Mouse (Mus musculus) hindbrain, embryonic 12.5 days (tissue): Measurements from ENCODE around the gene Taf1a. TPM values are rescaled to one million over a fixed set of nuclear protein-coding genes. Genes with fewer than 3 reads are reported as not detected.
A peak's percentile ranks its signal among the peaks of the same experiment; 100 is the strongest.

ENCODE experiments used
- ATAC-seq: fragments of 200-750 bp; cut with Nextera tagmentation; 2 replicates; pipeline ENCODE4 v1.8.0; 2017; ENCODE audit warnings: moderate TSS enrichment; ENCODE audit not compliant: low FRiP score
- H3K27ac ChIP-seq: fragments of 300-500 bp; sonication (generic); 2 replicates; pipeline ENCODE4 v1.5.1; 2016; ENCODE audit warnings: mild to moderate bottlenecking
- H3K27me3 ChIP-seq: fragments of 300-500 bp; sonication (generic); 2 replicates; pipeline ENCODE4 v1.6.1; 2016; ENCODE audit warnings: mild to moderate bottlenecking
- H3K36me3 ChIP-seq: fragments of 300-500 bp; sonication (generic); 2 replicates; pipeline ENCODE4 v1.6.1; 2016; ENCODE audit warnings: mild to moderate bottlenecking
- H3K4me1 ChIP-seq: fragments of 300-500 bp; sonication (generic); 2 replicates; pipeline ENCODE4 v1.6.1; 2016
- H3K4me2 ChIP-seq: fragments of 300-500 bp; sonication (generic); replicated peaks from 2 replicates; pipeline ENCODE4 v1.6.1; 2016; ENCODE audit warnings: mild to moderate bottlenecking
- H3K4me3 ChIP-seq: fragments of 300-500 bp; sonication (generic); 2 replicates; pipeline ENCODE4 v1.5.1; 2016; ENCODE audit warnings: mild to moderate bottlenecking
- H3K9ac ChIP-seq: fragments of 300-500 bp; sonication (generic); 2 replicates; pipeline ENCODE4 v1.6.1; 2016; ENCODE audit warnings: mild to moderate bottlenecking, moderate library complexity
- H3K9me3 ChIP-seq: fragments of 300-500 bp; sonication (generic); replicated peaks from 2 replicates; pipeline ENCODE4 v1.6.1; 2016; ENCODE audit warnings: mild to moderate bottlenecking
- WGBS: fragments of 180-500 bp; shearing (Covaris S2); methylation state at CpG from one replicate; pipeline ENCODE4 v1.1.7; 2016; 5-methylcytosine and 5-hydroxymethylcytosine counted together
- polyA plus RNA-seq: library from polyadenylated mRNA; unstranded; fragments of >200 nt; fragmentation: Nextera tagmentation; extraction: Ambion mirVana; gene quantifications from 2 replicates; pipeline ENCODE4 v1.2.1, GENCODE M21; 2016

Gene Taf1a
- polyA plus RNA-seq, 1 experiment from 2014 or later = 19.8 TPM

- Histone ChIP-seq H3K36me3 (no peaks in the 10 kb centered on the region), H3K4me1 (no peaks in the 10 kb centered on the region), H3K4me3 (no peak overlapping the region), H3K27ac (no peak overlapping the region), H3K4me2 (no peak overlapping the region), H3K27me3 (no peaks in the 10 kb centered on the region), H3K9me3 (no peaks in the 10 kb centered on the region), H3K9ac (no peak overlapping the region)
- no peak for ATAC-seq
- 90% methylated on average over 10 of the region's 10 CpGs for WGBS
Observed at GRCm38 (mm10) chr1:183420296-183420695, 31.5 kb downstream of the Taf1a start.

DNA sequence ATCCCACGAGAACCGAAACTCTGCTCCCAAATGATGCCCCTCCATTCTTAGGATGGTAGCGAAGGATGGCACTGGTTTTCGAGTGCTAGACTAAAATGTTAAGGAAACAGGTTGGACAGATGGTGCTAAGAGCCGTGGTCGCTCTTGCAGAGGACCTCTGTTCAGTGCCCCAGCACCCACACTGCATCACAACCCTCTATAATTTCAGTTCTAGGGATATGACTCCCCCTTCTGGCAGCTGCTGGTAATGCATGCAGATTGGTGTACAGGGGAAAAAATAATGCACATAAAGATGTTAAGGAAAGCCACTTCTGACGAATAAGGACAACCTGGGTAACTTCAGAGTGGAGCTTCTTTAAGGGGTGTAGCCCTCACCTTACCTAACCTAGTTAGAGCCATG, 35.3 kb downstream of the Taf1a start:
- Histone ChIP-seq H3K4me3 (no peak overlapping the region), H3K4me1 (no peaks in the 10 kb centered on the region), H3K9me3 (no peaks in the 10 kb centered on the region), H3K36me3 (no peaks in the 10 kb centered on the region), H3K27ac (no peak overlapping the region), H3K9ac (no peak overlapping the region), H3K27me3 (no peaks in the 10 kb centered on the region), H3K4me2 (no peak overlapping the region)
- no peak for ATAC-seq
- WGBS = 96% methylated on average over 7 of the region's 7 CpGs

- no peak overlapping the region for H3K9ac ChIP-seq
- WGBS = 91% methylated on average over 9 of the region's 9 CpGs
- no peak for ATAC-seq
- H3K4me3 ChIP-seq = no peak overlapping the region
- H3K36me3 ChIP-seq = no peaks in the 10 kb centered on the region
- H3K4me1 ChIP-seq = no peaks in the 10 kb centered on the region
- no peaks in the 10 kb centered on the region for H3K27me3 ChIP-seq
- H3K4me2 ChIP-seq = no peak overlapping the region
- H3K9me3 ChIP-seq = no peaks in the 10 kb centered on the region
- no peak overlapping the region for H3K27ac ChIP-seq
Observed at GRCm38 (mm10) chr1:183434918-183435317, 46.1 kb downstream of the Taf1a start.

DNA sequence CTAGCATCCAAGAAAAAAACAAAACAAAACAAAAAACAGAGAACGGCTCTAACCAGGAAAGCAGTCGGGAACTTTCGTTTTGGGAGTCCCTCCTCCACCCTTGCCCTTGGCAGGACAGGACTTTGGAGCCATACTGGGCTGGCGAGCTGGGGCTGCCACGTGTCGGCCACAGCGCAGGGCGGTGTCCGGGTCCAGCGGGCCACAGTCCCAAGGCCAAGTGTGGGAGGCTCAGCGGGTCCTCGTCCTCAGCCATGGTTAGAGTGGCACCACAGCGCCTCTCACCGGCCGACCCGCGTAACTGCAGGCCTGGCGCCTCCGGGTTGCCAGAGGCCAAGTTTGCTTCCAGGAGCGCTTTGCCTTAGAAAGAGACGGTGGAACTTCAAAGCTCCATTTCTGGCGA, 50.3 kb downstream of the Taf1a start:
- Histone ChIP-seq H3K27me3 (no peaks in the 10 kb centered on the region), H3K9ac (no peak overlapping the region), H3K4me2 (peak overlapping the region; percentile 22; the same call in 1 of the 2 replicates), H3K36me3 (no peaks in the 10 kb centered on the region), H3K9me3 (no peaks in the 10 kb centered on the region), H3K27ac (no peak overlapping the region), H3K4me1 (peaks cover 4% of the 10 kb centered on the region), H3K4me3 (no peak overlapping the region)
- no peak for ATAC-seq
- WGBS = 28% methylated on average over 22 of the region's 22 CpGs

- Histone ChIP-seq H3K27ac (no peak overlapping the region), H3K9me3 (no peaks in the 10 kb centered on the region), H3K9ac (0 out of 2 replicates have a peak overlapping the region, but pooled peaks have one; percentile 18), H3K27me3 (no peaks in the 10 kb centered on the region), H3K4me3 (no peak overlapping the region), H3K36me3 (no peaks in the 10 kb centered on the region), H3K4me1 (peaks cover 4% of the 10 kb centered on the region), H3K4me2 (0 out of 2 replicates have a peak overlapping the region, but pooled peaks have one; percentile 21)
- ATAC-seq = peak; percentile 61
- 29% methylated on average over 19 of the region's 19 CpGs for WGBS
Observed at GRCm38 (mm10) chr1:183442015-183442774, 53.4 kb downstream of the Taf1a start.

DNA sequence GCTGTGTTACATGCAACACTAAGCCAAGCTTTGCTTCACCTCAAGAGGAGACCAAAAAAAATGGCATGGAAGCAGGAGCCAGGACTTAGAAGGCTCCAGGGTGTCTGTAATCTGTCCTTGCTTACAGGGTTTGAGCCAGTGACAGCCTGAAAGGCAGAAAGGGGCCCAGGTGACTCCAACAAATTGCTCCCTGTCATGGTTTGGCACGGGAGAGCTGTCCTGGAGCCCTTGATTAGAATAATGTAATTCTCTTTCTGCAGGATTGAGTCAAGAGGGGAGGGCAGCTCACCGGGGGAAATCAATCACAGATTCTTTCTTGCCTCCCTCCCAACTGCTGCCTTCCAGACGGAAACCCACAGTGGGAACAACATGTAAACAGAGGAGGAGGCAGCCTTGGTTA, 64.3 kb downstream of the Taf1a start:
- 13% methylated on average over 3 of the region's 3 CpGs for whole genome bisulfite sequencing

More for the DNA sequence above, 64.3 kb downstream of the Taf1a start:
- Histone ChIP-seq H3K36me3 (no peaks in the 10 kb centered on the region), H3K27me3 (no peaks in the 10 kb centered on the region), H3K4me1 (0 out of 2 replicates have a peak, but pooled peaks cover 10% of the 10 kb centered on the region), H3K9me3 (0 out of 2 replicates have a peak, but pooled peaks cover 3% of the 10 kb centered on the region), H3K9ac (no peak overlapping the region), H3K4me3 (no peak overlapping the region), H3K4me2 (no peak overlapping the region), H3K27ac (peak overlapping the region; percentile 66; the same call in 1 of the 2 replicates)
- peak; percentile 78 for ATAC-seq

Other genes starting within 250 kb of the Taf1a start
- gene Disp1, start 167.5 kb upstream of the Taf1a start, polyA plus RNA-seq = 15.8 and 20.7 TPM in 2 replicates
- 72.7 and 74.3 TPM in 2 replicates for gene Aida, start 92.4 kb upstream of the Taf1a start, polyA plus RNA-seq
- gene Brox, start 91.7 kb upstream of the Taf1a start, polyA plus RNA-seq = 77.8 and 86.9 TPM in 2 replicates
- 132 and 149 TPM in 2 replicates for gene Mia3, start 19.4 kb upstream of the Taf1a start, polyA plus RNA-seq
- gene Hhipl2, start 29.2 kb downstream of the Taf1a start, polyA plus RNA-seq = 0.26 and 0.82 TPM in 2 replicates